Mouse (Mus musculus) intestine, postnatal 0 days (tissue): ENCODE results near the gene Proser3. TPM values are rescaled to one million over a fixed set of nuclear protein-coding genes. Genes with fewer than 3 reads are reported as not detected.

Experiments used
- ATAC-seq: fragments of 200-750 bp; cut with Nextera tagmentation; 2 replicates; pipeline ENCODE4 v1.8.0; 2017; ENCODE audit warnings: mild to moderate bottlenecking, moderate TSS enrichment, moderate library complexity
- H3K27ac ChIP-seq: fragments of 300-500 bp; sonication (generic); 2 replicates; pipeline ENCODE4 v1.5.1; 2014; ENCODE audit warnings: mild to moderate bottlenecking, low read depth, low read length, moderate library complexity
- H3K27me3 ChIP-seq: fragments of 300-500 bp; sonication (generic); replicated peaks from 2 replicates; pipeline ENCODE4 v1.6.1; 2014; ENCODE audit warnings: low read length, mixed read lengths; ENCODE audit not compliant: control insufficient read depth, insufficient read depth
- H3K36me3 ChIP-seq: fragments of 300-500 bp; sonication (generic); 2 replicates; pipeline ENCODE4 v1.6.1; 2014; ENCODE audit warnings: mild to moderate bottlenecking, moderate library complexity; ENCODE audit not compliant: control insufficient read depth, insufficient read depth
- H3K4me1 ChIP-seq: fragments of 300-500 bp; sonication (generic); replicated peaks from 2 replicates; pipeline ENCODE4 v1.6.1; 2014; ENCODE audit warnings: antibody characterized with exemption, low read length, mixed read lengths; ENCODE audit not compliant: control insufficient read depth, insufficient read depth
- H3K4me2 ChIP-seq: fragments of 300-500 bp; sonication (generic); replicated peaks from 2 replicates; pipeline ENCODE4 v1.6.1; 2014; ENCODE audit warnings: low read depth, mild to moderate bottlenecking, moderate library complexity
- H3K4me3 ChIP-seq: fragments of 300-500 bp; sonication (generic); 2 replicates; pipeline ENCODE4 v1.5.1; 2014; ENCODE audit warnings: low read depth, low read length
- H3K9ac ChIP-seq: fragments of 300-500 bp; sonication (generic); 2 replicates; pipeline ENCODE4 v1.6.1; 2014; ENCODE audit warnings: mild to moderate bottlenecking, low read depth, low read length
- H3K9me3 ChIP-seq: fragments of 300-500 bp; sonication (generic); 2 replicates; pipeline ENCODE4 v1.6.1; 2016; ENCODE audit warnings: mixed run types; ENCODE audit not compliant: control insufficient read depth
- CTCF ChIP-seq: sonication (generic); IDR thresholded peaks from 2 replicates; pipeline ENCODE4 v1.5.1; 2016; ENCODE audit warnings: low read depth, mild to moderate bottlenecking, control low read depth, antibody characterized with exemption, moderate library complexity
- WGBS: fragments of 180-500 bp; shearing (Covaris S2); extraction: QIAGEN DNeasy Blood & Tissue Kit; methylation state at CpG from one replicate; pipeline ENCODE4 v1.1.7; 2014; 5-methylcytosine and 5-hydroxymethylcytosine counted together
- polyA plus RNA-seq: library from polyadenylated mRNA; unstranded; fragments of >200 nt; fragmentation: Nextera tagmentation; extraction: Ambion mirVana; gene quantifications from 2 replicates; pipeline ENCODE4 v1.2.1, GENCODE M21; 2015

Proser3 gene
- polyA plus RNA-seq, 1 experiment from 2014 or later: 2.0 TPM

DNA sequence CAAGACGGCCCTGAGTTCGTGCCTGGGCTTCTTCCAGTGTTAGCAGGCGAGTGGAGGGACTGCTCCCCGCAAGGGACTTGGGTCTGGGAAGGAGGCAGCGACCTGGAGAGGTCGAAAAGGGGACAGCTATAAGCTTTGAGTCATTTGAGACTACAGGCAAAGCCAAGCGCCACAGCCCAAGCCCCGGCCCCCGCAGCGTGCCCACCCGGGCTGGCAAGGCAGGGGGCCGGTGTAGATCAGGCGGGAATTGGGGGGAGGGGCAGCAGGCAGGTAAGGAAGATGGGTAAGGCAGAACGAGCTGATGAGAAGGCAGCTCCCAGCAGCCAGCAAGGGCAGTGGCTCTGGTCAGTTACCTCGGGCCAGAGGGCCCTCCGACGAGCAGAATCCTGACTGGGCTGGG, 25.7 kb downstream of the Proser3 start:
- peak overlapping the region; percentile 35; the same call in 1 of the 2 replicates for H3K9ac ChIP-seq
- H3K27ac ChIP-seq: peak overlapping the region; percentile 16; the same call in 1 of the 2 replicates
- no peak for ATAC-seq
- H3K9me3 ChIP-seq: no peaks in the 10 kb centered on the region
- H3K4me2 ChIP-seq: peak overlapping the region; percentile 60
- no peak for TF ChIP-seq CTCF
- no peaks in the 10 kb centered on the region for H3K27me3 ChIP-seq
- no peaks in the 10 kb centered on the region for H3K4me1 ChIP-seq
- WGBS: 34% methylated on average over 17 of the region's 17 CpGs
- peaks cover 41% of the 10 kb centered on the region for H3K36me3 ChIP-seq
- peak overlapping the region; percentile 1 for H3K4me3 ChIP-seq

DNA sequence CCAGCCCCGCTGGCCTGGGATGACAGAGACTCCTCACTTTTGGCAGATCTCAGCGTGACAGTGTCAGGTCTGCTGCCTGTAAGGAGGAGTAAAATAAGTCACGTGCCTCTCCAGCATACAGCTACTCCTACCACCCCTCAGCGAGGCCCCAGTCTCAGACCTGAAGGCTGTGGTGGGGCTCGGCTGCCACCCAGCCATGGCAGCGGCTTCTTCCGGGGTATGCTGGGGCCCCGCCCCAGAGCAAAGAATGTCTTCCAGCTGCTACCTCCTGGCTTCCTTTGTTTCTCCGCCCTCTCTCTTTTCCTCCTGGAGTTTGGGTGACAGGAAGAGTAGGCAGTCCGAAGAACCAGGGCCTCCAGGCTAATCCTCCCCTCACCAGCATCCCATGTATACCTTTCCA, 26.1 kb downstream of the Proser3 start:
- Histone ChIP-seq H3K36me3 (peaks cover 41% of the 10 kb centered on the region), H3K4me2 (peak overlapping the region; percentile 60), H3K9me3 (no peaks in the 10 kb centered on the region), H3K4me3 (peak overlapping the region; percentile 1), H3K27me3 (no peaks in the 10 kb centered on the region), H3K27ac (peak overlapping the region; percentile 16; the same call in 1 of the 2 replicates), H3K9ac (peak overlapping the region; percentile 35; the same call in 1 of the 2 replicates), H3K4me1 (no peaks in the 10 kb centered on the region)
- ATAC-seq: no peak
- TF ChIP-seq CTCF: no peak
- WGBS: 19% methylated on average over 10 of the region's 10 CpGs

DNA sequence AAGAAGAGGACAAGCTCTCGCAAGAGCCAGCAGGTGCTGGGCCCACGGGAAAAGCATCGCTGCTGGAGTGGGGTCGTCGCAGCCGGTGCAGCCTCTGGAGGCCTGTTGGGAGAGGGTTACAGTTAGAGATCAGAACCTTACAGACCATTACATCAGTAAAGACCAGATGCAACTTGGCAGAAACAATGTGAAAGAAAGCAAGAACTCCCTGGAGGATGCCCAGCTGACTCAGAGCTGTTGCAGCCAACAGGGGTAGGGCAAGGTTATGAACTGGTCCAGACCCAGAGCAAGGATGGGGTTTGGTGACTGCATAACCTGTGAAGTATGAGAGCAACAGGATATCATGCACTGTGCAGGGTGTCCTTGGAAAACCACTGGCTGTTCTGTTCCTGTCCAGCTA, 27.6 kb downstream of the Proser3 start:
- Histone ChIP-seq H3K27ac (no peak overlapping the region), H3K4me2 (no peak overlapping the region), H3K36me3 (peaks cover 31% of the 10 kb centered on the region), H3K4me1 (no peaks in the 10 kb centered on the region), H3K9me3 (no peaks in the 10 kb centered on the region), H3K9ac (no peak overlapping the region), H3K4me3 (no peak overlapping the region), H3K27me3 (no peaks in the 10 kb centered on the region)
- no peak for TF ChIP-seq CTCF
- no peak for ATAC-seq
- WGBS: 90% methylated on average over 6 of the region's 6 CpGs

DNA sequence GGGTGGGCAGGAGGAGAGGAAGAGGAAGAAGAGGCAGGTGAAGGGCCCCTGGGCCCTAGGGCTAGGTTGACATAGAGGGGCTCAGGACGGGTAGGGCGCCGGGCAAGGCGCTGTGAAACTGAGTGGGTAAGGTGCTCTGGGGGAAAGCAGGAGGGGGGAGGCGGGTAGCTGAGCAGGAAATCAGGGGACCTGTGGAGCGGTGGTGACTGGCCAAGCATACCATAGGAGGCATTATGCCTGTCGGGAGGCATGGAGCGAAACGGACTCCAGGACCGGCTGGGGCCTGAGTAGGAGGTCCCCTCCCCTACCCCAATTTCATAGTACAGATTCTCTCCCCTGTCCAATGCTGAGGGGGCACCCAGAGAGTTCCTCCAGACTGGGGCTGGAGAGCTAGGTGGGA, 29.2 kb downstream of the Proser3 start:
- no peak for ATAC-seq
- no peak overlapping the region for H3K27ac ChIP-seq
- H3K4me2 ChIP-seq: no peak overlapping the region
- no peaks in the 10 kb centered on the region for H3K9me3 ChIP-seq
- no peak overlapping the region for H3K9ac ChIP-seq
- H3K36me3 ChIP-seq: peaks cover 16% of the 10 kb centered on the region; the same call in 1 of the 2 replicates
- H3K4me1 ChIP-seq: no peaks in the 10 kb centered on the region
- H3K4me3 ChIP-seq: no peak overlapping the region
- no peak for TF ChIP-seq CTCF
- H3K27me3 ChIP-seq: no peaks in the 10 kb centered on the region
- WGBS: 91% methylated on average over 10 of the region's 10 CpGs

DNA sequence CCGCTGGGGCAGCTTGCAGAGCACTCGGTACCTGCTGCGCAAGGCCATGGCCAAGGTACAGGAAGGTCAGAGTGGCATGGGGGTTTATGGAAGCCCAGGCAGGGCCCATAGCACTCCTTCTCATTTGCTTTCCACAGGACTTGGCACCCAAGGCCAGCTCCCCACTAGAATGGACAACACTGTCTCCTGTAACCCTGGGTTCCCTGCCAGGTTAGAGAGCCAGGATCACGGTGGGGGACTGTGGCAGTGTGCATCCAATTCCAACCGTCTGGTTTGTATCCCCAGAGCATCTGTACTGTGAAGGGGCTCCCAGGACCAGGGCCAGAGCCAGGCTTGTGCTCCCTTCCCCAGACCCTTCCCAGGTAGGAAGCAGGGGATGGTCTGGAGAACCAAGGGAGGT, 31.2 kb downstream of the Proser3 start:
- no peaks in the 10 kb centered on the region for H3K9me3 ChIP-seq
- no peak overlapping the region for H3K4me3 ChIP-seq
- H3K9ac ChIP-seq: no peak overlapping the region
- H3K4me2 ChIP-seq: no peak overlapping the region
- no peak overlapping the region for H3K27ac ChIP-seq
- no peak for TF ChIP-seq CTCF
- no peaks in the 10 kb centered on the region for H3K27me3 ChIP-seq
- peaks cover 16% of the 10 kb centered on the region; the same call in 1 of the 2 replicates for H3K36me3 ChIP-seq
- no peak for ATAC-seq
- 83% methylated on average over 5 of the region's 5 CpGs for WGBS
- no peaks in the 10 kb centered on the region for H3K4me1 ChIP-seq

DNA sequence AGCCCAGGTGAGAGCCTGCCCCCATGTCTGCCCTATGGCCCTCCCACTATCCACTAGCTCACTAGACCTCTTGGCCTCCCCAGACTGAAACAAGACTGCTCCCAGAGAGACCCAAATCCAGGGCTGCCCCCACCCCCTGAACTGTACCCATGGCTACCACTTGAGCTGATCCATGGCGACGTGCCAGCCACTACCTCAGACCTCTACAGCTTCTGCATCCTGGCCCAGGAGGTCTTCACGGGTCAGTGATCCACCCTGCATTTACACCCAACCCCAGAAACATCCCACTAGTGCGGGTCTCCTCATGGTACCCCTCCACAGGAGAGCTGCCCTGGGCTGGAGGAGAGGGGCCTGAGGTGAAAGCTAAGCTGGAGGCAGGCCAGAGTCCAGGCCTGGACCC, 31.7 kb downstream of the Proser3 start:
- no peak for TF ChIP-seq CTCF
- H3K4me3 ChIP-seq: no peak overlapping the region
- no peak for ATAC-seq
- H3K36me3 ChIP-seq: peaks cover 16% of the 10 kb centered on the region; the same call in 1 of the 2 replicates
- WGBS: 74% methylated on average over 4 of the region's 4 CpGs
- no peak overlapping the region for H3K9ac ChIP-seq
- no peaks in the 10 kb centered on the region for H3K4me1 ChIP-seq
- H3K9me3 ChIP-seq: no peaks in the 10 kb centered on the region
- H3K27me3 ChIP-seq: no peaks in the 10 kb centered on the region
- no peak overlapping the region for H3K4me2 ChIP-seq
- H3K27ac ChIP-seq: no peak overlapping the region

DNA sequence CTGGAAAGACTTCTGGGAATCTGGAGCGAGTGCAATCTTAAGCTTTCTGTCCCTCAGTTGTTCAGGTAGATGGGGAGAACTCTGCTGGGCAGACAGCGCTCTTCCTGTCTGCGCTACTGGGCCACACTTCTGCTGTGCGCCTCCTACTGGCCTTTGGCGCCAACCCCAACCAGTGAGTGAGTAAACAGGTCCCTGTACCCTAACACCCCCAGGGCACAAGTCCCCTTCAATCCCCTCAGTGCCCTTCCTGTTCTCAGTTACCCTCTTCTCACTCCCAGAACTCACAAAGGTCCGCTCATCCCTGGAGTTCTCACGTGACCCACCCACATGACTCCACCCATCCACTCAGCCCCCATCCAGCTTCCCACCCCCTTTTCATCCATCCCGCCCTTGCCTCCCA, 33.8 kb downstream of the Proser3 start:
- H3K4me2 ChIP-seq: no peak overlapping the region
- peaks cover 5% of the 10 kb centered on the region; the same call in 1 of the 2 replicates for H3K36me3 ChIP-seq
- H3K27me3 ChIP-seq: no peaks in the 10 kb centered on the region
- H3K27ac ChIP-seq: no peak overlapping the region
- 33% methylated on average over 8 of the region's 8 CpGs for WGBS
- no peak for TF ChIP-seq CTCF
- no peak overlapping the region for H3K9ac ChIP-seq
- ATAC-seq: no peak
- H3K4me1 ChIP-seq: no peaks in the 10 kb centered on the region
- no peak overlapping the region for H3K4me3 ChIP-seq
- no peaks in the 10 kb centered on the region for H3K9me3 ChIP-seq
